Comparison of ENCODE assay signal across 29 mouse cellular contexts in genomic region chr11:48782243-48782642, GRCm38 (mm10). TPM values are rescaled to one million over a fixed set of nuclear protein-coding genes. Genes with fewer than 3 reads are reported as not detected.
DNase-seq lines count a peak whose midpoint lies in the region; ATAC-seq and TF ChIP-seq lines count a peak whose summit lies in the region.
"Had no signal": no experiment of that assay in that cellular context is flagged by ENCODE, and none has a peak within 500 bp of the region (broad histone marks: within the 10 kb centered on the region; RNA-seq: fewer than 3 reads in every experiment).

No protein-coding gene starts in this region.

- H3K4me1 ChIP-seq in kidney, postnatal 0 days (replicated peaks; ENCODE audit: insufficient read depth, low read length), result no peaks in the 10 kb centered on the region
- no peaks in the 10 kb centered on the region for H3K4me1 ChIP-seq in kidney, embryonic 15.5 days
- H3K4me1 ChIP-seq in E14TG2a.4 (replicated peaks; ENCODE audit: low read depth, low read length) (peaks cover 31% of the 10 kb centered on the region), MEL (ENCODE audit: control insufficient read depth in 1 of 2, insufficient read depth in 2 of 2, low read length in 2 of 2) (peaks cover 0 to 9% of the 10 kb centered on the region in 2 experiments; a peak in 2 of 4 replicates)
- H3K4me1 ChIP-seq: forebrain, embryonic 13.5 days; hindbrain, embryonic 13.5 days; liver, embryonic 15.5 days; midbrain, embryonic 13.5 days had no signal

- no peak overlapping the region for H3K27ac ChIP-seq in kidney, postnatal 0 days
- no peak overlapping the region for H3K27ac ChIP-seq in kidney, embryonic 15.5 days
- no peak overlapping the region for H3K27ac ChIP-seq in MEL (ENCODE audit: control insufficient read depth, low read depth, low read length)
- H3K27ac ChIP-seq: forebrain, embryonic 13.5 days; hindbrain, embryonic 13.5 days; liver, embryonic 15.5 days; midbrain, embryonic 13.5 days had no signal

- peak; percentile 5; the same call in 1 of the 2 replicates for TF ChIP-seq CTCF in kidney, postnatal 0 days (IDR thresholded peaks at IDR 0.05; ENCODE audit: low read depth)
- TF ChIP-seq CTCF in E14TG2a.4 (conservative IDR thresholded peaks at IDR 0.05; ENCODE audit: low read length) (peak; percentile 59), MEL (IDR thresholded peaks at IDR 0.05 in 2 of 3, conservative IDR thresholded peaks at IDR 0.05 in 1 of 3; ENCODE audit: control insufficient read depth in 1 of 3, insufficient read depth in 1 of 3, low read depth in 2 of 3, low read length in 3 of 3, poor library complexity in 1 of 3, severe bottlenecking in 1 of 3) (peak; percentile 9 to 39 (median 38); a peak in 5 of 6 replicates)

- WGBS in kidney, postnatal 0 days, result 81% methylated on average over 4 of the region's 4 CpGs
- 84% methylated on average over 4 of the region's 4 CpGs for WGBS in kidney, embryonic 15.5 days

- H3K36me3 ChIP-seq in kidney, postnatal 0 days (ENCODE audit: insufficient read depth, low read length), result no peaks in the 10 kb centered on the region
- H3K36me3 ChIP-seq in kidney, embryonic 15.5 days, result no peaks in the 10 kb centered on the region
- H3K36me3 ChIP-seq in E14TG2a.4 (ENCODE audit: insufficient read depth, low read length), result no peaks in the 10 kb centered on the region
- 0 out of 4 replicates have a peak, but pooled peaks cover 0 to 2% of the 10 kb centered on the region in 2 experiments for H3K36me3 ChIP-seq in MEL (ENCODE audit: control insufficient read depth in 1 of 2, insufficient read depth in 2 of 2, low read length in 2 of 2)
- H3K36me3 ChIP-seq: hindbrain, embryonic 13.5 days; liver, embryonic 15.5 days; midbrain, embryonic 13.5 days had no signal

- H3K9me3 ChIP-seq in kidney, postnatal 0 days (replicated peaks; ENCODE audit: low read length), result no peaks in the 10 kb centered on the region
- H3K9me3 ChIP-seq in kidney, embryonic 15.5 days (replicated peaks), result no peaks in the 10 kb centered on the region
- H3K9me3 ChIP-seq in E14TG2a.4 (ENCODE audit: low read length), result peaks cover 7% of the 10 kb centered on the region; the same call in 1 of the 2 replicates
- no peaks in the 10 kb centered on the region for H3K9me3 ChIP-seq in MEL (replicated peaks; ENCODE audit: insufficient read depth, low read length)
- H3K9me3 ChIP-seq: hindbrain, embryonic 13.5 days; liver, embryonic 15.5 days; megakaryocyte, embryonic 14.5 days had no signal

- no peak for DNase-seq in kidney, postnatal 0 days (ENCODE audit: low spot score)
- DNase-seq in MEL (ENCODE audit: low read depth, low spot score), result peak; percentile 68
- DNase-seq in adrenal gland, postnatal 36 days, result no peak
- DNase-seq in right cerebral cortex, postnatal 10 days (ENCODE audit: low spot score in 2 of 2), result no peak
- DNase-seq in layer of hippocampus, adult 9-10 months (ENCODE audit: low spot score), result no peak
- DNase-seq: adrenal gland, adult 2 months; cerebellum, adult 8-10 months; cerebellum, postnatal 25 days; gastrocnemius, postnatal 10 days; heart, adult 11 months; heart, postnatal 4 days; kidney, adult 8-10 months; kidney, postnatal 14 days; layer of hippocampus, postnatal 36 days; left cerebral cortex, postnatal 4 days; lung, postnatal 36 days; spleen, adult 18-20 months; thymus, adult 2 months had no signal

- ATAC-seq in kidney, postnatal 0 days (replicated peaks; ENCODE audit: low FRiP score, low read depth), result no peak
- ATAC-seq in kidney, embryonic 15.5 days (replicated peaks; ENCODE audit: low FRiP score), result no peak
- ATAC-seq in megakaryocyte-erythroid progenitor cell, adult 5-6 weeks (replicated peaks; ENCODE audit: low FRiP score, low TSS enrichment, poor library complexity, severe bottlenecking), result 0 out of 2 replicates have a peak, but pooled peaks have one; percentile 45
- ATAC-seq: activated CD4-positive, CD25-positive, alpha-beta regulatory T cell, adult 4 months; forebrain, embryonic 13.5 days; intestine, embryonic 16.5 days; midbrain, embryonic 13.5 days had no signal

- TF ChIP-seq EP300 in MEL (IDR thresholded peaks at IDR 0.05; ENCODE audit: low read depth in 1 of 2, low read length in 2 of 2), result no peak

- H3K9ac ChIP-seq in kidney, postnatal 0 days (ENCODE audit: low read depth, low read length), result no peak overlapping the region
- H3K9ac ChIP-seq in kidney, embryonic 15.5 days, result no peak overlapping the region
- H3K9ac ChIP-seq in MEL (ENCODE audit: control insufficient read depth, low read depth, low read length, poor library complexity, severe bottlenecking), result no peak overlapping the region
- H3K9ac ChIP-seq: forebrain, embryonic 13.5 days; hindbrain, embryonic 13.5 days; liver, embryonic 15.5 days; midbrain, embryonic 13.5 days had no signal

- no peaks in the 10 kb centered on the region for H3K79me2 ChIP-seq in MEL (ENCODE audit: control insufficient read depth, insufficient read depth, low read length, poor library complexity)

- TF ChIP-seq POLR2A in MEL (IDR thresholded peaks at IDR 0.05; ENCODE audit: control insufficient read depth in 1 of 2, insufficient read depth in 1 of 2, low read depth in 1 of 2, low read length in 2 of 2, poor library complexity in 1 of 2), result no peak

- no peak overlapping the region for H3K4me2 ChIP-seq in kidney, postnatal 0 days (ENCODE audit: low read length)
- H3K4me2 ChIP-seq in kidney, embryonic 15.5 days, result no peak overlapping the region
- H3K4me2 ChIP-seq: forebrain, embryonic 13.5 days; heart, embryonic 11.5 days; hindbrain, embryonic 13.5 days; liver, embryonic 15.5 days; midbrain, embryonic 13.5 days had no signal

- no peak for TF ChIP-seq RAD21 in MEL (IDR thresholded peaks at IDR 0.05; ENCODE audit: low read depth, low read length)

- H3K27me3 ChIP-seq in kidney, postnatal 0 days (ENCODE audit: insufficient read depth, low read length), result no peaks in the 10 kb centered on the region
- H3K27me3 ChIP-seq in kidney, embryonic 15.5 days, result no peaks in the 10 kb centered on the region
- H3K27me3 ChIP-seq in E14TG2a.4 (ENCODE audit: insufficient read depth, low read length) (no peaks in the 10 kb centered on the region), MEL (ENCODE audit: control insufficient read depth in 1 of 2, insufficient read depth in 2 of 2, low read length in 2 of 2) (no peaks in the 10 kb centered on the region)
- H3K27me3 ChIP-seq: forebrain, embryonic 13.5 days; liver, embryonic 15.5 days; megakaryocyte, embryonic 14.5 days; midbrain, embryonic 13.5 days had no signal

- H3K4me3 ChIP-seq in kidney, postnatal 0 days (replicated peaks; ENCODE audit: low read depth, low read length), result no peak overlapping the region
- no peak overlapping the region for H3K4me3 ChIP-seq in kidney, embryonic 15.5 days (replicated peaks)
- H3K4me3 ChIP-seq in E14TG2a.4 (replicated peaks; ENCODE audit: low read length), result no peak overlapping the region
- H3K4me3 ChIP-seq in MEL (ENCODE audit: control insufficient read depth in 1 of 2, insufficient read depth in 1 of 2, low read depth in 2 of 2, low read length in 2 of 2), result no peak overlapping the region
- H3K4me3 ChIP-seq: forebrain, embryonic 13.5 days; hindbrain, embryonic 13.5 days; liver, embryonic 15.5 days; megakaryocyte, embryonic 14.5 days; midbrain, embryonic 13.5 days had no signal

TF ChIP-seq in MEL, 35 proteins besides CTCF, POLR2A, EP300 and RAD21 (continues in another document):
- TF ChIP-seq MYC (IDR thresholded peaks at IDR 0.05; ENCODE audit: low read depth, low read length), result no peak
- no peak for TF ChIP-seq TAL1 (IDR thresholded peaks at IDR 0.05; ENCODE audit: low read length)

RNA-seq across cellular contexts. Expression of gene Rack1, which starts 17.9 kb away (rescaled TPM):
- 732 and 795 TPM in 2 replicates for polyA plus RNA-seq in kidney, postnatal 0 days (2015; fragmentation: Nextera tagmentation; extraction: Ambion mirVana)
- polyA plus RNA-seq in kidney, embryonic 15.5 days (2015; fragmentation: Nextera tagmentation; extraction: Ambion mirVana), result 775 and 792 TPM in 2 replicates
- 5,378 and 5,815 TPM in 2 replicates for total RNA-seq in MEL (2012; rRNA removed)
- polyA plus RNA-seq in MEL (2012; ENCODE audit: insufficient read depth in 1 of 2, insufficient read length in 2 of 2, low read depth in 1 of 2, low replicate concordance in 2 of 2, missing spikeins in 1 of 2), result 1,000 to 10,000 TPM in 1 of 2 experiments, 100 to 1,000 TPM in 1; 376 to 4,421 TPM
- total RNA-seq in megakaryocyte-erythroid progenitor cell, adult 5-6 weeks (2014; fragmentation: Nextera tagmentation), result 2,653 and 3,048 TPM in 2 replicates
- total RNA-seq in megakaryocyte-erythroid progenitor cell, adult 5-6 weeks (2017), result 1,625 and 1,902 TPM in 2 replicates
- total RNA-seq in adrenal gland, postnatal 36 days (2021), result 100 to 1,000 TPM; 711 to 729 TPM

RNA-seq across cellular contexts. Expression of gene Trim41, which starts 34.9 kb away (rescaled TPM):
- 5.2 and 5.3 TPM in 2 replicates for polyA plus RNA-seq in kidney, postnatal 0 days (2015; fragmentation: Nextera tagmentation; extraction: Ambion mirVana)
- 6.6 and 7.0 TPM in 2 replicates for polyA plus RNA-seq in kidney, embryonic 15.5 days (2015; fragmentation: Nextera tagmentation; extraction: Ambion mirVana)
- total RNA-seq in MEL (2012; rRNA removed), result 31.6 and 37.0 TPM in 2 replicates
- 10 to 100 TPM; 56.4 to 76.3 TPM for polyA plus RNA-seq in MEL (2012; ENCODE audit: insufficient read depth in 1 of 2, insufficient read length in 2 of 2, low read depth in 1 of 2, low replicate concordance in 2 of 2, missing spikeins in 1 of 2)
- total RNA-seq in megakaryocyte-erythroid progenitor cell, adult 5-6 weeks (2014; fragmentation: Nextera tagmentation), result 16.0 and 19.8 TPM in 2 replicates
- 18.6 and 64.6 TPM in 2 replicates for total RNA-seq in megakaryocyte-erythroid progenitor cell, adult 5-6 weeks (2017)
- 10 to 100 TPM; 32.9 to 45.2 TPM for total RNA-seq in adrenal gland, postnatal 36 days (2021)

RNA-seq across cellular contexts. Expression of gene Trim7, which starts 43.7 kb away (rescaled TPM):
- polyA plus RNA-seq in kidney, postnatal 0 days (2015; fragmentation: Nextera tagmentation; extraction: Ambion mirVana), result 10.2 and 10.5 TPM in 2 replicates
- 3.7 and 4.0 TPM in 2 replicates for polyA plus RNA-seq in kidney, embryonic 15.5 days (2015; fragmentation: Nextera tagmentation; extraction: Ambion mirVana)
- 0.72 and 0.81 TPM in 2 replicates for total RNA-seq in MEL (2012; rRNA removed)
- 1 to 10 TPM in 1 of 2 experiments, not detected in 1; 1.3 TPM for polyA plus RNA-seq in MEL (2012; ENCODE audit: insufficient read depth in 1 of 2, insufficient read length in 2 of 2, low read depth in 1 of 2, low replicate concordance in 2 of 2, missing spikeins in 1 of 2)
- total RNA-seq in megakaryocyte-erythroid progenitor cell, adult 5-6 weeks (2014; fragmentation: Nextera tagmentation), result 0.84 TPM in 1 of 2 replicates, not detected in the other
- total RNA-seq in megakaryocyte-erythroid progenitor cell, adult 5-6 weeks (2017), result 0.75 and 0.80 TPM in 2 replicates
- total RNA-seq in adrenal gland, postnatal 36 days (2021), result 1 to 10 TPM; 6.4 to 8.6 TPM

RNA-seq across cellular contexts. Expression of gene Gm12184, which starts 44.2 kb away (rescaled TPM):
- polyA plus RNA-seq in kidney, postnatal 0 days (2015; fragmentation: Nextera tagmentation; extraction: Ambion mirVana), result 4.4 and 10.3 TPM in 2 replicates
- polyA plus RNA-seq in kidney, embryonic 15.5 days (2015; fragmentation: Nextera tagmentation; extraction: Ambion mirVana), result 1.6 and 2.9 TPM in 2 replicates
- 7.1 and 10.9 TPM in 2 replicates for total RNA-seq in MEL (2012; rRNA removed)
- 10 to 100 TPM in 1 of 2 experiments, not detected in 1; 15.3 TPM for polyA plus RNA-seq in MEL (2012; ENCODE audit: insufficient read depth in 1 of 2, insufficient read length in 2 of 2, low read depth in 1 of 2, low replicate concordance in 2 of 2, missing spikeins in 1 of 2)
- 10.6 and 12.0 TPM in 2 replicates for total RNA-seq in megakaryocyte-erythroid progenitor cell, adult 5-6 weeks (2014; fragmentation: Nextera tagmentation)
- total RNA-seq in megakaryocyte-erythroid progenitor cell, adult 5-6 weeks (2017), result 6.7 and 9.1 TPM in 2 replicates
- 1 to 10 TPM; 1.4 to 3.2 TPM for total RNA-seq in adrenal gland, postnatal 36 days (2021)

Comparison
In these comparisons a context has a peak if more than half of its experiments do, and no peak if none do; other contexts are left out.
1. CTCF ChIP-seq: peak in every context shown above with its lines; median percentile 59 in E14TG2a.4; 38 in MEL; 5 in kidney, postnatal 0 days.